Mouse (Mus musculus): ENCODE results near the gene Bysl. TPM values are rescaled to one million over a fixed set of nuclear protein-coding genes. Genes with fewer than 3 reads are reported as not detected.

Bysl gene
- polyA plus RNA-seq, 1 experiment from 2014 or later = 30.4 TPM

Other genes with a start within 250 kb of the Bysl start
- gene Mrps10, start 242.6 kb downstream of the Bysl start, polyA plus RNA-seq (2014; fragmentation: Nextera tagmentation; extraction: Ambion mirVana) = 73.5 and 77.5 TPM in 2 replicates
- gene Guca1b, start 226.1 kb downstream of the Bysl start, polyA plus RNA-seq (2014; fragmentation: Nextera tagmentation; extraction: Ambion mirVana) = 0.70 and 0.81 TPM in 2 replicates
- 1.5 and 1.8 TPM in 2 replicates for gene Guca1a, start 210.9 kb downstream of the Bysl start, polyA plus RNA-seq (2014; fragmentation: Nextera tagmentation; extraction: Ambion mirVana)
- gene AI661453, start 174.9 kb downstream of the Bysl start, polyA plus RNA-seq (2014; fragmentation: Nextera tagmentation; extraction: Ambion mirVana) = 0.07 and 0.30 TPM in 2 replicates
- 0.18 and 0.41 TPM in 2 replicates for gene 1700001C19Rik, start 174.1 kb downstream of the Bysl start, polyA plus RNA-seq (2014; fragmentation: Nextera tagmentation; extraction: Ambion mirVana)
- 25.5 TPM in 2 replicates for gene Taf8, start 109.2 kb downstream of the Bysl start, polyA plus RNA-seq (2014; fragmentation: Nextera tagmentation; extraction: Ambion mirVana)
- 175 and 194 TPM in 2 replicates for gene Ccnd3, start 106.4 kb downstream of the Bysl start, polyA plus RNA-seq (2014; fragmentation: Nextera tagmentation; extraction: Ambion mirVana)
- 39.0 and 41.2 TPM in 2 replicates for gene Med20, start 90 bp upstream of the Bysl start, polyA plus RNA-seq (2014; fragmentation: Nextera tagmentation; extraction: Ambion mirVana)
- 1.4 and 1.8 TPM in 2 replicates for gene Gm20517, start 97 bp upstream of the Bysl start, polyA plus RNA-seq (2014; fragmentation: Nextera tagmentation; extraction: Ambion mirVana)
- 6.3 and 8.0 TPM in 2 replicates for gene Usp49, start 19.2 kb upstream of the Bysl start, polyA plus RNA-seq (2014; fragmentation: Nextera tagmentation; extraction: Ambion mirVana)
- 359 and 375 TPM in 2 replicates for gene Tomm6, start 76.9 kb upstream of the Bysl start, polyA plus RNA-seq (2014; fragmentation: Nextera tagmentation; extraction: Ambion mirVana)
- gene Frs3, start 77.5 kb upstream of the Bysl start, polyA plus RNA-seq (2014; fragmentation: Nextera tagmentation; extraction: Ambion mirVana) = 7.0 and 9.3 TPM in 2 replicates
- 1.7 and 2.3 TPM in 2 replicates for gene Gm21981, start 83.0 kb upstream of the Bysl start, polyA plus RNA-seq (2014; fragmentation: Nextera tagmentation; extraction: Ambion mirVana)
- gene Prickle4, start 83.2 kb upstream of the Bysl start, polyA plus RNA-seq (2014; fragmentation: Nextera tagmentation; extraction: Ambion mirVana) = 0.72 and 2.1 TPM in 2 replicates
- not detected in 2 replicates for gene Pgc, start 115.3 kb upstream of the Bysl start, polyA plus RNA-seq (2014; fragmentation: Nextera tagmentation; extraction: Ambion mirVana)
- gene Tfeb, start 125.5 kb upstream of the Bysl start, polyA plus RNA-seq (2014; fragmentation: Nextera tagmentation; extraction: Ambion mirVana) = 1.4 and 2.1 TPM in 2 replicates
- gene Mdfi, start 223.2 kb upstream of the Bysl start, polyA plus RNA-seq (2014; fragmentation: Nextera tagmentation; extraction: Ambion mirVana) = 24.7 and 25.7 TPM in 2 replicates